Mouse (Mus musculus) gastrocnemius, postnatal 14 days (tissue): ENCODE measurements around the gene Ddit4. TPM values are rescaled to one million over a fixed set of nuclear protein-coding genes. Genes with fewer than 3 reads are reported as not detected.
A peak's percentile ranks its signal among the peaks of the same experiment; 100 is the strongest.

Experiments
- DNase-seq: peaks from one replicate; pipeline ENCODE4 v3.0.0; 2021; ENCODE audit warnings: mixed read lengths
- intact Hi-C: fragments of 180-260 bp; cut with DNase I; formaldehyde crosslinking; loops from one replicate; pipeline ENCODE4 v1.15.1; 2025; ENCODE audit warnings: low total_unique reads
- total RNA-seq, 2 experiments: library from RNA; stranded (reverse); gene quantifications; 2 replicates each; pipeline ENCODE4 v1.2.3; 2021

The Ddit4 gene
- total RNA-seq, 2 experiments from 2014 or later = 15.4 to 70.6 TPM

- intact Hi-C loops = no loop called here
- DNase-seq = no peak
These were observed 19.1 kb downstream of the Ddit4 start for GRCm38 (mm10) chr10:59932521-59932920.

GRCm38 (mm10) chr10:59930996-59931395, 20.6 kb downstream of the Ddit4 start:
- no peak for DNase-seq
- intact Hi-C loops = no loop called here

- no peak for DNase-seq
- intact Hi-C loops = no loop called here
These were observed 22.4 kb downstream of the Ddit4 start for GRCm38 (mm10) chr10:59929205-59929604.

- no peak for DNase-seq
- intact Hi-C loops = no loop called here
These were observed 27.3 kb downstream of the Ddit4 start for GRCm38 (mm10) chr10:59924305-59924704.

- intact Hi-C loops = no loop called here
- DNase-seq = no peak
These were observed 28.1 kb downstream of the Ddit4 start for GRCm38 (mm10) chr10:59923493-59923892.

- intact Hi-C loops = no loop called here
- DNase-seq = peak; percentile 67
These were observed 30.6 kb downstream of the Ddit4 start for GRCm38 (mm10) chr10:59920810-59921681.

GRCm38 (mm10) chr10:59920485-59920809, 31.2 kb downstream of the Ddit4 start:
- intact Hi-C loops = no loop called here
- DNase-seq = no peak

- intact Hi-C loops = no loop called here
- DNase-seq = peak; percentile 62
These were observed 32.0 kb downstream of the Ddit4 start for GRCm38 (mm10) chr10:59919494-59920181.

- no peak for DNase-seq
- intact Hi-C loops = no loop called here
These were observed 33.5 kb downstream of the Ddit4 start for GRCm38 (mm10) chr10:59918111-59918510.

GRCm38 (mm10) chr10:59916649-59917048, 35.0 kb downstream of the Ddit4 start:
- intact Hi-C loops = no loop called here
- DNase-seq = no peak

- intact Hi-C loops = no loop called here
- DNase-seq = peak; percentile 83
These were observed 35.5 kb downstream of the Ddit4 start for GRCm38 (mm10) chr10:59916159-59916558.

GRCm38 (mm10) chr10:59915196-59915962, 36.3 kb downstream of the Ddit4 start:
- intact Hi-C loops = no loop called here
- no peak for DNase-seq

- intact Hi-C loops = no loop called here
These were observed 40.0 kb downstream of the Ddit4 start for GRCm38 (mm10) chr10:59911561-59912198.

GRCm38 (mm10) chr10:59911091-59911490, 40.5 kb downstream of the Ddit4 start:
- DNase-seq = no peak
- intact Hi-C loops = no loop called here

More at GRCm38 (mm10) chr10:59911561-59912198, 40.0 kb downstream of the Ddit4 start:
- DNase-seq = peak; percentile 58

GRCm38 (mm10) chr10:59909357-59909847, 42.2 kb downstream of the Ddit4 start:
- intact Hi-C loops = no loop called here
- peak; percentile 69 for DNase-seq

- no peak for DNase-seq
- intact Hi-C loops = no loop called here
These were observed 42.8 kb downstream of the Ddit4 start for GRCm38 (mm10) chr10:59908776-59909315.

- DNase-seq = no peak
- intact Hi-C loops = no loop called here
These were observed 43.8 kb downstream of the Ddit4 start for GRCm38 (mm10) chr10:59907695-59908299.

- intact Hi-C loops = no loop called here
- DNase-seq = no peak
These were observed 44.5 kb downstream of the Ddit4 start for GRCm38 (mm10) chr10:59907080-59907609.

- intact Hi-C loops = no loop called here
- no peak for DNase-seq
These were observed 48.5 kb downstream of the Ddit4 start for GRCm38 (mm10) chr10:59903170-59903569.
